Mouse (Mus musculus): ENCODE measurements around the gene Snx18. TPM values are rescaled to one million over a fixed set of nuclear protein-coding genes. Genes with fewer than 3 reads are reported as not detected.

The Snx18 gene
- polyA plus RNA-seq, 1 experiment from 2014 or later = 18.1 TPM

DNA sequence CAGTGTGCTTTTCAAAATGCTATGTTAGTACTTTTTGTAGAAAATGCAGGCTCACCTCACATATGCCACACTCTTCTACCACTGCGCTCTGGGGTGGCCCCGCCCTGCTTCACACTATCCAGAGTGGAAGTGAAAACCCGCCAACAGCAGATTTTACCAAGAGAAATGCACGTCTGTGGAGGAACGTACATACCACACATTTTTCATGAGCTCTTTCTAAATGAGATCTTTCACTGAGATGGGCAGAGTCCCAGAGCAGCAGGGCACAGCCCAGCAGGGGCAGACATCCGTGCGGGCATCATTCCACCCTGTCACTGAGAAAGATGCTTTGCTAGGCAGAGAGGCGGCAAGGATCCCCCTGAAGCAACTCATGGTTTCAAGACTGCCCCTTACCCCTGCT, 22.4 kb downstream of the Snx18 start:
- peak; percentile 46 for ATAC-seq
- no peaks in the 10 kb centered on the region; the same call in none of the 2 replicates for H3K36me3 ChIP-seq (ENCODE audit: insufficient read depth, low read length)
- TF ChIP-seq CTCF (IDR thresholded peaks at IDR 0.05) = no peak
- no peak overlapping the region for H3K4me2 ChIP-seq (replicated peaks; ENCODE audit: low read depth, low read length)
- 44% methylated on average over 8 of the region's 8 CpGs for WGBS
- no peaks in the 10 kb centered on the region for H3K9me3 ChIP-seq (ENCODE audit: low read length)
- DNase-seq (ENCODE audit: low spot score) = no peak
- H3K4me3 ChIP-seq (ENCODE audit: low read depth, low read length) = no peak overlapping the region
- H3K27me3 ChIP-seq (replicated peaks; ENCODE audit: insufficient read depth, low read length) = no peaks in the 10 kb centered on the region
- 0 out of 2 replicates have a peak overlapping the region, but pooled peaks have one; percentile 26 for H3K27ac ChIP-seq (ENCODE audit: low read length)
- no peak overlapping the region for H3K9ac ChIP-seq (replicated peaks; ENCODE audit: low read depth)
- H3K4me1 ChIP-seq (ENCODE audit: insufficient read depth, low read depth, low read length) = peaks cover 19% of the 10 kb centered on the region; the same call in 1 of the 2 replicates

DNA sequence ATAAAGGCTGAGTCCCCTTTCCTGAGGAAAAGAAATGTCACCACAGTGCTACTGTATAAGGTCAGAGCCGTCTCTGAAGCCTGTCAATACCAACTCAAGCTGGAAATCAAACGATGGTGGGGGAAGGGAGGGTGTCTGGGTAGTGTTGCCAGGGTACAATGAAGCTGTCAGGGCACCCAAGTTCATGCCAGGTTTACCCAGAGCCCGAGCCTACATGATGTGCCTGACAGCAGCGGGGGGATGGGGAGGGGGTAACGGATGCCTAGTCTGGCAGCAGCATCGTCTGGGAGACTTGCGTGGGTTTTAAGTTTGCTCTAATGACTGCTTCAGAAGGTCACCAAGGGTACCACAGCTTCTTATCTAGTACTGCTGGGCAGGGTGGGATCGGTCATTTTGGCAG, 23.1 kb downstream of the Snx18 start:
- Histone ChIP-seq H3K4me3 (ENCODE audit: low read depth, low read length) (no peak overlapping the region), H3K36me3 (ENCODE audit: insufficient read depth, low read length) (peaks cover 4% of the 10 kb centered on the region), H3K27ac (ENCODE audit: low read length) (no peak overlapping the region), H3K4me2 (replicated peaks; ENCODE audit: low read depth, low read length) (no peak overlapping the region), H3K9me3 (ENCODE audit: low read length) (no peaks in the 10 kb centered on the region), H3K27me3 (replicated peaks; ENCODE audit: insufficient read depth, low read length) (no peaks in the 10 kb centered on the region), H3K4me1 (ENCODE audit: insufficient read depth, low read depth, low read length) (peaks cover 23% of the 10 kb centered on the region; the same call in 1 of the 2 replicates), H3K9ac (replicated peaks; ENCODE audit: low read depth) (no peak overlapping the region)
- DNase-seq (ENCODE audit: low spot score) (no peak), ATAC-seq (no peak)
- WGBS = 59% methylated on average over 8 of the region's 8 CpGs
- TF ChIP-seq CTCF (IDR thresholded peaks at IDR 0.05) = no peak
- no peak for TF ChIP-seq EP300 (IDR thresholded peaks at IDR 0.05)

- DNase-seq (ENCODE audit: low spot score) (no peak), ATAC-seq (no peak)
- no peak for TF ChIP-seq CTCF (IDR thresholded peaks at IDR 0.05)
- no peak for TF ChIP-seq EP300 (IDR thresholded peaks at IDR 0.05)
- no peak overlapping the region for H3K27ac ChIP-seq (ENCODE audit: low read length)
- WGBS = 94% methylated on average over 12 of the region's 12 CpGs
- peaks cover 4% of the 10 kb centered on the region for H3K36me3 ChIP-seq (ENCODE audit: insufficient read depth, low read length)
- no peaks in the 10 kb centered on the region for H3K27me3 ChIP-seq (replicated peaks; ENCODE audit: insufficient read depth, low read length)
- H3K4me1 ChIP-seq (ENCODE audit: insufficient read depth, low read depth, low read length) = peaks cover 23% of the 10 kb centered on the region; the same call in 1 of the 2 replicates
- no peak overlapping the region for H3K4me3 ChIP-seq (ENCODE audit: low read depth, low read length)
- H3K4me2 ChIP-seq (replicated peaks; ENCODE audit: low read depth, low read length) = no peak overlapping the region
- no peak overlapping the region for H3K9ac ChIP-seq (replicated peaks; ENCODE audit: low read depth)
- no peaks in the 10 kb centered on the region for H3K9me3 ChIP-seq (ENCODE audit: low read length)
Measured at GRCm38 (mm10) chr13:113594361-113594760, 24.0 kb downstream of the Snx18 start.

DNA sequence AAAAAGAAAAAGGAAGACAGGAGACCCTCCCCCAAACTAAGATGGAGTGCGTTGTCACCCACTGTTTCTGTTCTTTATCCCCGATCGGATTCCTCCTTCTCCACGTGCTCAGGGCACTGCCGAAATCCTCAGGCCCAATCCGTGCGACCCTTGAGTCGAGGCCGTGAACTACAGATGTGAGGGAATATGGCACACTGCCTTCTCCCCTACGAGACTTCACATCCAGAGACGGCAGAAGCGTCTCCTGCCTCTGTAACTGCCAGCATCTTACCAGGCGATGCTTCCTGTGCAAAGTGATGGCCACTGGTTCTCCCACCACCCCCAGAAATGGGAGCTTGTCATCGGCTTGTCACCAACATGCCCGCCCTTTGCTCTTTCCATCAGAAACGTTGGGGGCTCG, 24.7 kb downstream of the Snx18 start:
- 87% methylated on average over 17 of the region's 17 CpGs for WGBS
- Histone ChIP-seq H3K27ac (ENCODE audit: low read length) (no peak overlapping the region), H3K9ac (replicated peaks; ENCODE audit: low read depth) (no peak overlapping the region)

DNA sequence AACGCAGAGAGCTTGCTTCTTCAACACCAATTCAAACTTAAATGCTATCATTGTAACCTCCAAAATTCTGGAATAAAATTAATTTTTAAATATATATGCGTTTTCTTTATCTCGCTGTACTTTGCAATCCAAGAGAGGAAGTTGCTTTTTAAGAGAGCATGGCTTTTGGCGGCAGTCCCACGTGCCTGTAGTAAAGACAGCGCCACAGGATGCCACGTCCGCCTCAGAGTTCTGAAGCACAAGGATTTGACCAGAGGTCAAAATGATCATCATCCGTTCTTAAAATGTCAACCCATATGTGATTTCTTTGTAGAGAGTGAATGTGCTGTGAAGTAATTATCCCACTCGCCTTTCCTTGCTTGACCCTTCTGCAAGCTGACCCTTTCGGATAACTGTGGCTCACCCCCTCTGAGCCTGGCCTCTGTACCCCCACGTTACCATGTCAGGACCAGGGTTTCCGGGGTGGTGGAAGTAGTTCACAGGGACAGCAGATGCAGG, 25.6 kb downstream of the Snx18 start:
- DNase-seq (ENCODE audit: low spot score) = no peak
- no peak overlapping the region for H3K27ac ChIP-seq (ENCODE audit: low read length)
- H3K4me2 ChIP-seq (replicated peaks; ENCODE audit: low read depth, low read length) = no peak overlapping the region
- ATAC-seq = no peak
- peaks cover 4% of the 10 kb centered on the region for H3K36me3 ChIP-seq (ENCODE audit: insufficient read depth, low read length)
- no peaks in the 10 kb centered on the region for H3K9me3 ChIP-seq (ENCODE audit: low read length)
- H3K27me3 ChIP-seq (replicated peaks; ENCODE audit: insufficient read depth, low read length) = no peaks in the 10 kb centered on the region
- TF ChIP-seq CTCF (IDR thresholded peaks at IDR 0.05) (no peak), EP300 (IDR thresholded peaks at IDR 0.05) (no peak)
- H3K4me1 ChIP-seq (ENCODE audit: insufficient read depth, low read depth, low read length) = peaks cover 19% of the 10 kb centered on the region; the same call in 1 of the 2 replicates
- H3K9ac ChIP-seq (replicated peaks; ENCODE audit: low read depth) = no peak overlapping the region
- no peak overlapping the region for H3K4me3 ChIP-seq (ENCODE audit: low read depth, low read length)
- WGBS = 61% methylated on average over 13 of the region's 13 CpGs

More for the DNA sequence above, 24.7 kb downstream of the Snx18 start:
- Histone ChIP-seq H3K4me2 (replicated peaks; ENCODE audit: low read depth, low read length) (no peak overlapping the region), H3K27me3 (replicated peaks; ENCODE audit: insufficient read depth, low read length) (no peaks in the 10 kb centered on the region), H3K4me1 (ENCODE audit: insufficient read depth, low read depth, low read length) (peaks cover 23% of the 10 kb centered on the region; the same call in 1 of the 2 replicates), H3K4me3 (ENCODE audit: low read depth, low read length) (no peak overlapping the region), H3K9me3 (ENCODE audit: low read length) (no peaks in the 10 kb centered on the region), H3K36me3 (ENCODE audit: insufficient read depth, low read length) (peaks cover 4% of the 10 kb centered on the region)
- DNase-seq (ENCODE audit: low spot score) = no peak
- TF ChIP-seq CTCF (IDR thresholded peaks at IDR 0.05) = no peak
- TF ChIP-seq EP300 (IDR thresholded peaks at IDR 0.05) = no peak
- ATAC-seq = no peak

GRCm38 (mm10) chr13:113591336-113591735, 27.0 kb downstream of the Snx18 start:
- 65% methylated on average over 11 of the region's 11 CpGs for WGBS
- DNase-seq (ENCODE audit: low spot score) = peak; percentile 65
- Histone ChIP-seq H3K27ac (ENCODE audit: low read length) (no peak overlapping the region), H3K4me2 (replicated peaks; ENCODE audit: low read depth, low read length) (no peak overlapping the region), H3K27me3 (replicated peaks; ENCODE audit: insufficient read depth, low read length) (no peaks in the 10 kb centered on the region), H3K4me3 (ENCODE audit: low read depth, low read length) (no peak overlapping the region), H3K9ac (replicated peaks; ENCODE audit: low read depth) (no peak overlapping the region), H3K9me3 (ENCODE audit: low read length) (no peaks in the 10 kb centered on the region), H3K4me1 (ENCODE audit: insufficient read depth, low read depth, low read length) (peaks cover 19% of the 10 kb centered on the region; the same call in 1 of the 2 replicates), H3K36me3 (ENCODE audit: insufficient read depth, low read length) (peaks cover 4% of the 10 kb centered on the region)
- peak; percentile 30 for ATAC-seq
- no peak for TF ChIP-seq CTCF (IDR thresholded peaks at IDR 0.05)
- TF ChIP-seq EP300 (IDR thresholded peaks at IDR 0.05) = no peak
